Mouse (Mus musculus) testis, adult 2 months (tissue): ENCODE results near the gene Hecw1. TPM values are rescaled to one million over a fixed set of nuclear protein-coding genes. Genes with fewer than 3 reads are reported as not detected.
"Not testable (repeated sequence)": the region's sequence is repeated elsewhere in the genome, so short reads cannot be mapped to it uniquely, and the experiment has no call there.

Experiments used
- H3K27ac ChIP-seq: fragments of 200-500 bp; 2 replicates; pipeline ENCODE4 v1.5.1; 2012; ENCODE audit warnings: low read depth, low read length; ENCODE audit not compliant: control insufficient read depth, insufficient read depth
- H3K27me3 ChIP-seq: fragments of 200-500 bp; 2 replicates; pipeline ENCODE4 v1.6.1; 2012; ENCODE audit warnings: mild to moderate bottlenecking, low read length, moderate library complexity; ENCODE audit not compliant: control insufficient read depth, insufficient read depth
- H3K36me3 ChIP-seq: fragments of 200-500 bp; 2 replicates; pipeline ENCODE4 v1.6.1; 2012; ENCODE audit warnings: mild to moderate bottlenecking, low read length; ENCODE audit not compliant: control insufficient read depth, insufficient read depth
- H3K4me1 ChIP-seq: fragments of 200-500 bp; 2 replicates; pipeline ENCODE4 v1.6.1; 2012; ENCODE audit warnings: low read length; ENCODE audit not compliant: control insufficient read depth, insufficient read depth
- H3K4me3 ChIP-seq: fragments of 200-500 bp; 2 replicates; pipeline ENCODE4 v1.5.1; 2012; ENCODE audit warnings: low read depth, mild to moderate bottlenecking, low read length, moderate library complexity, mixed read lengths; ENCODE audit not compliant: control insufficient read depth
- CTCF ChIP-seq: fragments of 200-500 bp; IDR thresholded peaks from 2 replicates; pipeline ENCODE4 v1.5.1; 2012; ENCODE audit warnings: low read depth, mild to moderate bottlenecking, inconsistent platforms, low read length, moderate library complexity; ENCODE audit not compliant: control insufficient read depth, insufficient read depth, insufficient replicate concordance
- POLR2A ChIP-seq: fragments of 200-500 bp; IDR thresholded peaks from 2 replicates; pipeline ENCODE4 v1.6.1; 2012; ENCODE audit warnings: low read depth, mild to moderate bottlenecking, inconsistent platforms, low read length, moderate library complexity; ENCODE audit not compliant: control insufficient read depth
- polyA plus RNA-seq: library from polyadenylated mRNA; depleted of rRNA; stranded (reverse); fragments of >200 nt; gene quantifications from 2 replicates; pipeline ENCODE4 v1.2.3, GENCODE M21; 2012

Gene Hecw1
- polyA plus RNA-seq, 1 experiment: 10.1 TPM

GRCm38 (mm10) chr13:14365546-14365945, 157.5 kb downstream of the Hecw1 start:
- H3K4me3 ChIP-seq: no peak overlapping the region
- no peaks in the 10 kb centered on the region for H3K36me3 ChIP-seq
- no peak overlapping the region for H3K27ac ChIP-seq
- H3K27me3 ChIP-seq: no peaks in the 10 kb centered on the region
- no peaks in the 10 kb centered on the region for H3K4me1 ChIP-seq
- TF ChIP-seq CTCF (no peak), POLR2A (no peak)

DNA sequence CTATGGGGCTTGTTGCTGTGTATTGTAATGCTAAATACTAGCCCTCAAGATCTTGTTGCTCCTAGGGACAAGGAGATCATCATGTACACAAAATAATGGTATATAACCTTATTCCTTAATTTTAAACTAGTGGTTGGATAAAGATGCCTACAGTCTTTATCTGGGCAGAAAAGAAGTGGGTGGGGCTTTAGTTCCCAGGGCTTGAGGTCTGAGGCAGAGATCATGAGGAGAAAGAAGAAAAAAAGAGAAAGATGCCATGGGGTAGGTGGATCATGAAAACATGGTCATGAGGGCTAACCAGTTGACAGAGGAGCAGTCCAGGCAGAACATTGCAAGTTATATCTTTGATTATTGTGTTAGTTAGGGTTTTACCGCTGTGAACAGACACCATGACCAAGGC, 195.8 kb downstream of the Hecw1 start:
- H3K36me3 ChIP-seq: no peaks in the 10 kb centered on the region
- H3K27ac ChIP-seq: no peak overlapping the region
- no peaks in the 10 kb centered on the region for H3K4me1 ChIP-seq
- no peak overlapping the region for H3K4me3 ChIP-seq
- TF ChIP-seq POLR2A (no peak), CTCF (no peak)
- H3K27me3 ChIP-seq: no peaks in the 10 kb centered on the region

DNA sequence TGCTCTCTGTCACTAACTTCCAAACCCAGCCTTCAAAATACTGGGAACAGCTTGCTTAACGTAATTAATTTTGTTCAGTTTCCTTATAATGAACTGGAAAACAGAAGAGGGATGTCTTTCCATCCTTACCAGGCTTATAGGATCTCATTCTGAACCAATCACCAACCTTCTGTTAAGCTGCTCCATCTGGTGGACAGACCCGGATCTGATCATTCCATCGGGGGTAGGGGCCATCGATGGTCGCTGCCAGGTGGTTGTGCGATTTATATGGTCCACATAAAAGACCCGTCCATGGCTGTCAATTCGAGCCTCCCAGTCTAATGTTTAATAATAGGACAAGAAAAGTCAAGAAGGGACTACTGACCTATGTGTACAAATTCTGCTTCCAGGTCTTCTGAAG, 216.4 kb downstream of the Hecw1 start:
- no peak overlapping the region for H3K4me3 ChIP-seq
- no peak overlapping the region for H3K27ac ChIP-seq
- no peaks in the 10 kb centered on the region for H3K4me1 ChIP-seq
- no peaks in the 10 kb centered on the region for H3K36me3 ChIP-seq
- H3K27me3 ChIP-seq: no peaks in the 10 kb centered on the region
- TF ChIP-seq POLR2A: no peak
- TF ChIP-seq CTCF: no peak

GRCm38 (mm10) chr13:14304103-14304502, 218.9 kb downstream of the Hecw1 start:
- TF ChIP-seq POLR2A: no peak
- TF ChIP-seq CTCF: no peak

GRCm38 (mm10) chr13:14302921-14303320, 220.1 kb downstream of the Hecw1 start:
- H3K36me3 ChIP-seq: no peaks in the 10 kb centered on the region
- no peak overlapping the region for H3K27ac ChIP-seq
- no peaks in the 10 kb centered on the region for H3K4me1 ChIP-seq
- TF ChIP-seq POLR2A (no peak), CTCF (no peak)
- no peaks in the 10 kb centered on the region for H3K27me3 ChIP-seq
- H3K4me3 ChIP-seq: no peak overlapping the region

More at GRCm38 (mm10) chr13:14304103-14304502, 218.9 kb downstream of the Hecw1 start:
- no peaks in the 10 kb centered on the region for H3K36me3 ChIP-seq
- no peaks in the 10 kb centered on the region for H3K4me1 ChIP-seq
- H3K27ac ChIP-seq: no peak overlapping the region
- no peaks in the 10 kb centered on the region for H3K27me3 ChIP-seq
- H3K4me3 ChIP-seq: no peak overlapping the region

GRCm38 (mm10) chr13:14290016-14290415, 233.0 kb downstream of the Hecw1 start:
- TF ChIP-seq POLR2A (no peak), CTCF (no peak)
- Histone ChIP-seq H3K27ac (no peak overlapping the region), H3K27me3 (no peaks in the 10 kb centered on the region), H3K4me3 (no peak overlapping the region), H3K36me3 (no peaks in the 10 kb centered on the region), H3K4me1 (no peaks in the 10 kb centered on the region)

GRCm38 (mm10) chr13:14271476-14271875, 251.6 kb downstream of the Hecw1 start:
- TF ChIP-seq POLR2A (no peak), CTCF (no peak)
- H3K27me3 ChIP-seq: no peaks in the 10 kb centered on the region
- H3K4me3 ChIP-seq: no peak overlapping the region
- no peaks in the 10 kb centered on the region for H3K4me1 ChIP-seq
- no peak overlapping the region for H3K27ac ChIP-seq
- no peaks in the 10 kb centered on the region for H3K36me3 ChIP-seq

- not testable (repeated sequence) for H3K27ac ChIP-seq, H3K4me3 ChIP-seq, H3K36me3 ChIP-seq, H3K27me3 ChIP-seq, H3K4me1 ChIP-seq
These were observed 262.1 kb downstream of the Hecw1 start for GRCm38 (mm10) chr13:14260939-14261338.
